Mouse (Mus musculus): ENCODE results near the gene Tmem18. TPM values are rescaled to one million over a fixed set of nuclear protein-coding genes. Genes with fewer than 3 reads are reported as not detected.

Tmem18 gene
- polyA plus RNA-seq, 1 experiment = 19.4 TPM

- H3K4me3 ChIP-seq (ENCODE audit: control insufficient read depth, low read depth, low read length) = no peak overlapping the region
- no peaks in the 10 kb centered on the region for H3K4me1 ChIP-seq (ENCODE audit: control insufficient read depth, insufficient read depth, low read length)
- no peaks in the 10 kb centered on the region for H3K27me3 ChIP-seq (ENCODE audit: control insufficient read depth, insufficient read depth, low read length)
- no peak overlapping the region for H3K27ac ChIP-seq (ENCODE audit: control insufficient read depth, insufficient read depth, low read depth, low read length)
- no peak for TF ChIP-seq POLR2A (IDR thresholded peaks at IDR 0.05; ENCODE audit: control insufficient read depth, low read depth, low read length)
- TF ChIP-seq CTCF (IDR thresholded peaks at IDR 0.05; ENCODE audit: control insufficient read depth, insufficient read depth, insufficient replicate concordance, low read depth, low read length) = no peak
- no peaks in the 10 kb centered on the region for H3K36me3 ChIP-seq (ENCODE audit: control insufficient read depth, insufficient read depth, low read length)
These were observed 19.8 kb downstream of the Tmem18 start for GRCm38 (mm10) chr12:30604012-30604411.

DNA sequence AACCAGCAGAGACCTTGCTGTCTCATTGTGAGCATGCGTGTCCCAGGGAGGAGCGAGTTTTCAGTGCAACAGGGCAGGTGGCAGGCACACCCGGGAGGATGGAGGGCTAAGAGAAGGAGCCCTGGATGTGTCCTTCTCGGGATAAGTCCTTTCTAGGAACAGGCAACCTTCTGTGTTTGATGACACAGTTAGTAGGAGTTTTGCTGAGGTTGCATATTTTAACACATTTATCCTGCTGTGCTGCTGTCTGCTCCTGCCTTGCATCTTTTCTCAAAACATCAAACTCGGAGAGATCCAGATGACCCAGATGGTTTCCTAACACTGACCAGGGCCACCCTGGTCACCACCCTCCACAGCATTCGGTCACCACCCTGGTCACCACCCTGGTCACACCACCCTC lies 20.6 kb downstream of the Tmem18 start:
- Histone ChIP-seq H3K27ac (ENCODE audit: control insufficient read depth, insufficient read depth, low read depth, low read length) (no peak overlapping the region), H3K4me3 (ENCODE audit: control insufficient read depth, low read depth, low read length) (no peak overlapping the region), H3K4me1 (ENCODE audit: control insufficient read depth, insufficient read depth, low read length) (no peaks in the 10 kb centered on the region), H3K27me3 (ENCODE audit: control insufficient read depth, insufficient read depth, low read length) (no peaks in the 10 kb centered on the region), H3K36me3 (ENCODE audit: control insufficient read depth, insufficient read depth, low read length) (no peaks in the 10 kb centered on the region)
- TF ChIP-seq POLR2A (IDR thresholded peaks at IDR 0.05; ENCODE audit: control insufficient read depth, low read depth, low read length) = no peak
- no peak for TF ChIP-seq CTCF (IDR thresholded peaks at IDR 0.05; ENCODE audit: control insufficient read depth, insufficient read depth, insufficient replicate concordance, low read depth, low read length)

DNA sequence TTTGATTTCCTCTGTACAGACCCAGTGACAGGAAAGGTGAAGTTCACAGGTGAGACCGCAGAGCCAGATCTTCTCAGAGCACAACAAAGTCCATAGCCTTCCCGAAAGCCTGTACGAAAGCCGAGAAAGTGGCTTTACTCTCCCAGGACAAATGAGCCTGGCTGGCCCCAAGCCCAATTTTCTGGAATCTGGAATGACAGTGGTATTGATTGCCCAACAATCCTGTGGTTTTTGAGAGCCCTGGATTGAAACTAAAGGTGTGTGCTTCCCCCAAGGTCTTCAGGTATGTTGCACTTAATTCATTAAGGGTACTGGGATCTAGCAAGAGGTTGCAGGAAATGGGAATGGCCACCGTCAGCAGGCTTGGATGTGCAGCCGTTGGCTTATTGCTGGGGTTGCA lies 21.7 kb downstream of the Tmem18 start:
- no peaks in the 10 kb centered on the region for H3K4me1 ChIP-seq (ENCODE audit: control insufficient read depth, insufficient read depth, low read length)
- no peaks in the 10 kb centered on the region for H3K36me3 ChIP-seq (ENCODE audit: control insufficient read depth, insufficient read depth, low read length)
- no peak overlapping the region for H3K27ac ChIP-seq (ENCODE audit: control insufficient read depth, insufficient read depth, low read depth, low read length)
- no peak overlapping the region for H3K4me3 ChIP-seq (ENCODE audit: control insufficient read depth, low read depth, low read length)
- no peaks in the 10 kb centered on the region for H3K27me3 ChIP-seq (ENCODE audit: control insufficient read depth, insufficient read depth, low read length)
- no peak for TF ChIP-seq POLR2A (IDR thresholded peaks at IDR 0.05; ENCODE audit: control insufficient read depth, low read depth, low read length)
- TF ChIP-seq CTCF (IDR thresholded peaks at IDR 0.05; ENCODE audit: control insufficient read depth, insufficient read depth, insufficient replicate concordance, low read depth, low read length) = no peak

GRCm38 (mm10) chr12:30606743-30607142 lies 22.5 kb downstream of the Tmem18 start:
- no peak overlapping the region for H3K27ac ChIP-seq (ENCODE audit: control insufficient read depth, insufficient read depth, low read depth, low read length)
- H3K36me3 ChIP-seq (ENCODE audit: control insufficient read depth, insufficient read depth, low read length) = no peaks in the 10 kb centered on the region
- H3K27me3 ChIP-seq (ENCODE audit: control insufficient read depth, insufficient read depth, low read length) = no peaks in the 10 kb centered on the region
- no peak for TF ChIP-seq POLR2A (IDR thresholded peaks at IDR 0.05; ENCODE audit: control insufficient read depth, low read depth, low read length)
- TF ChIP-seq CTCF (IDR thresholded peaks at IDR 0.05; ENCODE audit: control insufficient read depth, insufficient read depth, insufficient replicate concordance, low read depth, low read length) = no peak
- H3K4me3 ChIP-seq (ENCODE audit: control insufficient read depth, low read depth, low read length) = no peak overlapping the region
- H3K4me1 ChIP-seq (ENCODE audit: control insufficient read depth, insufficient read depth, low read length) = no peaks in the 10 kb centered on the region

- Histone ChIP-seq H3K27ac (ENCODE audit: control insufficient read depth, insufficient read depth, low read depth, low read length) (no peak overlapping the region), H3K4me3 (ENCODE audit: control insufficient read depth, low read depth, low read length) (no peak overlapping the region), H3K27me3 (ENCODE audit: control insufficient read depth, insufficient read depth, low read length) (no peaks in the 10 kb centered on the region), H3K36me3 (ENCODE audit: control insufficient read depth, insufficient read depth, low read length) (no peaks in the 10 kb centered on the region), H3K4me1 (ENCODE audit: control insufficient read depth, insufficient read depth, low read length) (no peaks in the 10 kb centered on the region)
- no peak for TF ChIP-seq CTCF (IDR thresholded peaks at IDR 0.05; ENCODE audit: control insufficient read depth, insufficient read depth, insufficient replicate concordance, low read depth, low read length)
- no peak for TF ChIP-seq POLR2A (IDR thresholded peaks at IDR 0.05; ENCODE audit: control insufficient read depth, low read depth, low read length)
These were observed 34.2 kb downstream of the Tmem18 start for GRCm38 (mm10) chr12:30618425-30618824.

GRCm38 (mm10) chr12:30628466-30628865 lies 44.2 kb downstream of the Tmem18 start:
- Histone ChIP-seq H3K36me3 (ENCODE audit: control insufficient read depth, insufficient read depth, low read length) (no peaks in the 10 kb centered on the region), H3K27me3 (ENCODE audit: control insufficient read depth, insufficient read depth, low read length) (no peaks in the 10 kb centered on the region), H3K27ac (ENCODE audit: control insufficient read depth, insufficient read depth, low read depth, low read length) (no peak overlapping the region), H3K4me1 (ENCODE audit: control insufficient read depth, insufficient read depth, low read length) (no peaks in the 10 kb centered on the region), H3K4me3 (ENCODE audit: control insufficient read depth, low read depth, low read length) (no peak overlapping the region)
- no peak for TF ChIP-seq POLR2A (IDR thresholded peaks at IDR 0.05; ENCODE audit: control insufficient read depth, low read depth, low read length)
- TF ChIP-seq CTCF (IDR thresholded peaks at IDR 0.05; ENCODE audit: control insufficient read depth, insufficient read depth, insufficient replicate concordance, low read depth, low read length) = no peak

DNA sequence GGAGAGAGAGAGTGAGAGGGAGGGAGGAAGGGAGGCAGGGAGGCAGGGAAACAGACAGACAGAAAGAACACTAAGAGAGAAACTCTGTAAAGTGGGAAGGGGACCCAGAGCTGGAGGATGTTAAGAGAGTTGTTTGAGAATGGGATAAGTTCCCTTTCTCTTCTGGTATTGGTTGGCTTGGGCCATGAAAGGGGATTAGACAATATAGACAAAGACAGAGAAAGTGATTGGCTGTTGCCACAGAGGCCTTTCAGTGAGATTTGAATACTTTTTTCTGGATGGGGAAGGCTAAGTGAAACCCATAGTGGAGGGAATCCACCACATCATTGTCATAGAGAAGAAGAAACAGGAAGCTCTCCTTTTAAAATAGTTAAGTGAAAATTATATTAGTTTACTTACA lies 50.3 kb downstream of the Tmem18 start:
- H3K27ac ChIP-seq (ENCODE audit: control insufficient read depth, insufficient read depth, low read depth, low read length) = no peak overlapping the region
- H3K4me3 ChIP-seq (ENCODE audit: control insufficient read depth, low read depth, low read length) = no peak overlapping the region
- TF ChIP-seq POLR2A (IDR thresholded peaks at IDR 0.05; ENCODE audit: control insufficient read depth, low read depth, low read length) (no peak), CTCF (IDR thresholded peaks at IDR 0.05; ENCODE audit: control insufficient read depth, insufficient read depth, insufficient replicate concordance, low read depth, low read length) (no peak)
- no peaks in the 10 kb centered on the region for H3K4me1 ChIP-seq (ENCODE audit: control insufficient read depth, insufficient read depth, low read length)
- H3K36me3 ChIP-seq (ENCODE audit: control insufficient read depth, insufficient read depth, low read length) = no peaks in the 10 kb centered on the region
- no peaks in the 10 kb centered on the region for H3K27me3 ChIP-seq (ENCODE audit: control insufficient read depth, insufficient read depth, low read length)

Other genes with a start within 250 kb of the Tmem18 start
- 0.84 and 0.94 TPM in 2 replicates for gene Sntg2, start 211.1 kb upstream of the Tmem18 start, polyA plus RNA-seq (2012; rRNA removed)

Data from testis, adult 2 months (tissue).